Mouse (Mus musculus) hindbrain, embryonic 16.5 days (tissue): ENCODE results near the gene Uvrag. TPM values are rescaled to one million over a fixed set of nuclear protein-coding genes. Genes with fewer than 3 reads are reported as not detected.

Source experiments
- ATAC-seq: fragments of 200-750 bp; cut with Nextera tagmentation; 2 replicates; pipeline ENCODE4 v1.8.0; 2017; ENCODE audit warnings: moderate TSS enrichment, moderate library complexity
- H3K27ac ChIP-seq: fragments of 300-500 bp; sonication (generic); 2 replicates; pipeline ENCODE4 v1.5.1; 2014; ENCODE audit warnings: low read depth, mild to moderate bottlenecking, control low read depth, low read length, moderate library complexity
- H3K27me3 ChIP-seq: fragments of 300-500 bp; sonication (generic); replicated peaks from 2 replicates; pipeline ENCODE4 v1.6.1; 2014; ENCODE audit warnings: low read length; ENCODE audit not compliant: control insufficient read depth, insufficient read depth
- H3K36me3 ChIP-seq: fragments of 300-500 bp; sonication (generic); 2 replicates; pipeline ENCODE4 v1.6.1; 2014; ENCODE audit warnings: mild to moderate bottlenecking, low read length, moderate library complexity, mixed read lengths; ENCODE audit not compliant: control insufficient read depth, insufficient read depth
- H3K4me1 ChIP-seq: fragments of 300-500 bp; sonication (generic); 2 replicates; pipeline ENCODE4 v1.6.1; 2014; ENCODE audit warnings: low read depth, low read length; ENCODE audit not compliant: control insufficient read depth, insufficient read depth
- H3K4me2 ChIP-seq: fragments of 300-500 bp; sonication (generic); 2 replicates; pipeline ENCODE4 v1.6.1; 2014; ENCODE audit warnings: mild to moderate bottlenecking, low read length, control low read depth, moderate library complexity
- H3K4me3 ChIP-seq: fragments of 300-500 bp; sonication (generic); 2 replicates; pipeline ENCODE4 v1.5.1; 2014; ENCODE audit warnings: mild to moderate bottlenecking, low read length, control low read depth, moderate library complexity
- H3K9ac ChIP-seq: fragments of 300-500 bp; sonication (generic); 2 replicates; pipeline ENCODE4 v1.6.1; 2014; ENCODE audit warnings: low read depth, mild to moderate bottlenecking, control low read depth, low read length, moderate library complexity
- H3K9me3 ChIP-seq: fragments of 300-500 bp; sonication (generic); 2 replicates; pipeline ENCODE4 v1.6.1; 2014; ENCODE audit warnings: mild to moderate bottlenecking, low read length, moderate library complexity; ENCODE audit not compliant: control insufficient read depth
- WGBS: fragments of 180-500 bp; shearing (Covaris S2); extraction: QIAGEN DNeasy Blood & Tissue Kit; methylation state at CpG from one replicate; pipeline ENCODE4 v1.1.7; 2014; 5-methylcytosine and 5-hydroxymethylcytosine counted together
- polyA plus RNA-seq: library from polyadenylated mRNA; unstranded; fragments of >200 nt; fragmentation: Nextera tagmentation; extraction: Ambion mirVana; gene quantifications from 2 replicates; pipeline ENCODE4 v1.2.1, GENCODE M21; 2015

The Uvrag gene
- polyA plus RNA-seq, 1 experiment from 2014 or later = 14.4 TPM

DNA sequence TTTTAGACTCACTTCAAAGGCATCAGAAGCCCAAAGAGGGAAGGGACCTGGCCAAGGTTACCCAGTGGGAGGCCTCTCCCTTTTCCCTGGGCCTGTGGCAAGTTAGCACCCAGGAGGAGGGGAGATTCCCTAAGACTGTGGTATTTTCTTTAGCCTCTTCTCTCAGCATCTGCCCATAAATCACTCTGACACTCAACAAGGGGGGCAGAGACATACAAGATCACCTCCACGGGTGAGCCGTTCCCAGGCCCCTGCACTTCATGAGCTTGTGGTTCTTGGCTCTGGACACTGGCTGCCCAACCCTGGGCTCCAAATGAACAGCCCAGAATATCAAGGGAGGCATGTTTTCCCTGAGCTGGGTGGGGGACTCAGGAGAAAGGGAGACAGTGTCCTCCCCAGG, 279.9 kb downstream of the Uvrag start:
- ATAC-seq = no peak
- H3K4me1 ChIP-seq = peaks cover 2% of the 10 kb centered on the region; the same call in 1 of the 2 replicates
- WGBS = 23% methylated on average over 2 of the region's 2 CpGs
- H3K27ac ChIP-seq = no peak overlapping the region
- no peaks in the 10 kb centered on the region for H3K36me3 ChIP-seq
- H3K9me3 ChIP-seq = no peaks in the 10 kb centered on the region
- no peak overlapping the region for H3K9ac ChIP-seq
- no peak overlapping the region for H3K4me2 ChIP-seq
- H3K4me3 ChIP-seq = no peak overlapping the region
- H3K27me3 ChIP-seq = no peaks in the 10 kb centered on the region

DNA sequence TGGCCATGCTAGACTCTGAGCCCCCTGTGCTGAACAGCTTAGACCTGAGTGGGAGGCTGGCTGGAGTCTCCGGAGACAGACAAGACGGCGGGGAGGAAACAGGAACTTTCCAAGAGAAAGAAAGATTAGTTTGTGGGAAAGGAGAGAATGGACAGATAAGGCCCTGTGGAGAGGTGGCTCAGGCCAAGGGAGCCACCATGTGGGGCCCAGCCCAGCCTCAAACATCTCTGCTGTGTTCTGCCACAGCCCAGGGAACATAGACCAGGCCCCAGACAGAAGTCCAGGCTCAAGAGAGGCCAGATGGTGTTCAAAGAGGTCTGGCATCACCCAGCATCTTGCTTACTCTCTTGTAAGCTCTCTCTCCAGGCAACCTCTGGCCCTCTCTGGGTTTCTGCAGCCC, 283.8 kb downstream of the Uvrag start:
- Histone ChIP-seq H3K4me1 (no peaks in the 10 kb centered on the region; the same call in 1 of the 2 replicates), H3K9ac (no peak overlapping the region), H3K9me3 (no peaks in the 10 kb centered on the region), H3K36me3 (no peaks in the 10 kb centered on the region), H3K4me2 (no peak overlapping the region), H3K27ac (no peak overlapping the region), H3K27me3 (no peaks in the 10 kb centered on the region), H3K4me3 (no peak overlapping the region)
- WGBS = 68% methylated on average over 3 of the region's 3 CpGs
- ATAC-seq = peak; percentile 41; the same call in 1 of the 2 replicates

- Histone ChIP-seq H3K27me3 (no peaks in the 10 kb centered on the region), H3K4me2 (no peak overlapping the region), H3K9ac (no peak overlapping the region), H3K4me3 (no peak overlapping the region), H3K27ac (no peak overlapping the region), H3K9me3 (no peaks in the 10 kb centered on the region), H3K4me1 (peaks cover 2% of the 10 kb centered on the region), H3K36me3 (no peaks in the 10 kb centered on the region)
- WGBS = 19% methylated on average over 3 of the region's 3 CpGs
- no peak for ATAC-seq
Observed at GRCm38 (mm10) chr7:98856128-98856527, 284.8 kb downstream of the Uvrag start.

- H3K27me3 ChIP-seq = no peaks in the 10 kb centered on the region
- no peak for ATAC-seq
- WGBS = 68% methylated on average over 2 of the region's 2 CpGs
Observed at GRCm38 (mm10) chr7:98855388-98855787, 285.6 kb downstream of the Uvrag start.

GRCm38 (mm10) chr7:98853806-98854205, 287.1 kb downstream of the Uvrag start:
- H3K27ac ChIP-seq = no peak overlapping the region
- no peak overlapping the region for H3K9ac ChIP-seq
- no peaks in the 10 kb centered on the region; the same call in 1 of the 2 replicates for H3K27me3 ChIP-seq
- WGBS = 92% methylated on average over 6 of the region's 6 CpGs
- H3K4me3 ChIP-seq = no peak overlapping the region
- H3K36me3 ChIP-seq = no peaks in the 10 kb centered on the region
- no peak for ATAC-seq
- H3K9me3 ChIP-seq = no peaks in the 10 kb centered on the region
- H3K4me2 ChIP-seq = no peak overlapping the region
- H3K4me1 ChIP-seq = peaks cover 4% of the 10 kb centered on the region

More at GRCm38 (mm10) chr7:98855388-98855787, 285.6 kb downstream of the Uvrag start:
- Histone ChIP-seq H3K4me1 (peaks cover 4% of the 10 kb centered on the region), H3K4me2 (no peak overlapping the region), H3K9ac (no peak overlapping the region), H3K27ac (no peak overlapping the region), H3K4me3 (no peak overlapping the region), H3K36me3 (no peaks in the 10 kb centered on the region), H3K9me3 (no peaks in the 10 kb centered on the region)

DNA sequence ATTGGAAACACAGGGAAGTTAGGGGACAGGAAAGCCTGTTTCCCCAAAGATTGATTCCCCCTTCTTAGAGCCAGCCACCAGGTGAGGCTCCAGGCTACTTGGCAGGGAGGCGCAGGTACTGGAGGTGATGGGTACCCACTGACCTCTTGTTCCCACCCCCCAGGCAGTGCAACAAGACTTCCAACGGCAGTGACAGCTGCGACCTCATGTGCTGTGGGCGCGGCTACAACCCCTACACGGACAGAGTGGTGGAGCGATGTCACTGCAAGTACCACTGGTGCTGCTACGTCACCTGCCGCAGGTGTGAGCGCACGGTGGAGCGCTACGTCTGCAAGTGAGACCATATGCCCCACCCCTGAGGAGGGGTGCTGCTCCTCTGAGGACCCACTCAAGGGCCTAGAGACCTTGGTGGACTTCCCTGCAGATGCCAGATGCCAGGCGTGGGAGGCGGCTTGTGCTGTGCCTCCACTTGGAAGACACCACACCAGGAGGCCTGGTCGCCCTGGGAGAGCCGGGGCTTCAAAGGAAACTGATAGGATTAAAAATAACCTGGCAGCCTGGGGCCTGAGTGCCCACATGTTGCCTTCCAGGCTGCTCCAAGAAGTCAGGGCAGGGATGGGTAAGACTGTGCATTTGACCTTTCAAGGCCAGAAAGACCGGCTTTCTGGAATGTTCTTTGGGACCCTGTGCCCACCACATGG, 287.8 kb downstream of the Uvrag start:
- WGBS = 79% methylated on average over 18 of the region's 18 CpGs
- no peak for ATAC-seq
- Histone ChIP-seq H3K4me2 (no peak overlapping the region), H3K27me3 (no peaks in the 10 kb centered on the region; the same call in 1 of the 2 replicates), H3K4me1 (peaks cover 4% of the 10 kb centered on the region), H3K9ac (no peak overlapping the region), H3K27ac (no peak overlapping the region), H3K9me3 (no peaks in the 10 kb centered on the region), H3K36me3 (no peaks in the 10 kb centered on the region), H3K4me3 (no peak overlapping the region)

DNA sequence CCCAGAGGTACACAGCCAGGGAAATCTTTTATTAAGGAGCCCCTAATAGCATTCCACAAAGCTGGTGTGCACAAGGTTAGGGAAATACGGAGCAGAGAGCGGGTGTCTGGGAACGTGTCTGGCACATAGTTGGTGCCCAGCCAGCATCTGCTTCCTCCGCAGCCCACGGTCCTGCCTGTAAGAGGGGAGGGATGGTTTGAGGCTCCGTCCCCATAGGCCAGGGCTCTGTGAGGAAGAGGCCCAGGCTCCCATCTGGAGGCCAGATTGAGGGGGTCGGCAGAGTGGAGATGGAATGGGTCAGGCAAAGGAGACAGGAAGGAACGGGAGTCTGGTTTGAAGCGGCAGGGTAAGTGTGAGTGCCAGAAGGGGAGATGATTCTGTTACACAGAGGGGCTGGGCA, 289.7 kb downstream of the Uvrag start:
- H3K9ac ChIP-seq = no peak overlapping the region
- no peak overlapping the region for H3K4me2 ChIP-seq
- H3K27ac ChIP-seq = no peak overlapping the region
- no peaks in the 10 kb centered on the region for H3K9me3 ChIP-seq
- 48% methylated on average over 9 of the region's 9 CpGs for WGBS
- no peak for ATAC-seq
- H3K4me3 ChIP-seq = no peak overlapping the region
- H3K36me3 ChIP-seq = no peaks in the 10 kb centered on the region
- H3K4me1 ChIP-seq = peaks cover 4% of the 10 kb centered on the region
- H3K27me3 ChIP-seq = peaks cover 2% of the 10 kb centered on the region

DNA sequence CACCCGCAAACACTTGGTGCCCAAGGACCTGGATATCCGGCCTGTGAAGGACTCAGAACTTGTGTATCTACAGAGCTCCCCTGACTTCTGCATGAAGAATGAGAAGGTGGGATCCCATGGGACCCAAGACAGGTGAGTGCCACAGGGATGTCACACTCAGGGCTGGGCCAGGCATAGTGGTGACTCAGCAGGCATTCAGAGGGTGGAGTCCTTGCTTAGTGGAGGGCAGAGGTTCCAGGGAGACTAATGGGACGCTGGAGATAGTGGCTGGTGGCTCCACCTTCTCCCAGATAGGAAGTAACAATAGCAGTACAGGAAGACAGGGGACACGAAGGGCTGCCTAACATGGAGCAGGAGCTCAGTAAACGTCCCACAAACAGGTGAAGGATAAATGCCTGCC, 290.6 kb downstream of the Uvrag start:
- H3K27me3 ChIP-seq = peaks cover 2% of the 10 kb centered on the region
- no peak for ATAC-seq
- H3K9ac ChIP-seq = no peak overlapping the region
- WGBS = 91% methylated on average over 5 of the region's 5 CpGs
- H3K4me2 ChIP-seq = no peak overlapping the region
- no peak overlapping the region for H3K4me3 ChIP-seq
- no peaks in the 10 kb centered on the region for H3K36me3 ChIP-seq
- H3K27ac ChIP-seq = no peak overlapping the region
- H3K9me3 ChIP-seq = no peaks in the 10 kb centered on the region
- H3K4me1 ChIP-seq = peaks cover 4% of the 10 kb centered on the region

DNA sequence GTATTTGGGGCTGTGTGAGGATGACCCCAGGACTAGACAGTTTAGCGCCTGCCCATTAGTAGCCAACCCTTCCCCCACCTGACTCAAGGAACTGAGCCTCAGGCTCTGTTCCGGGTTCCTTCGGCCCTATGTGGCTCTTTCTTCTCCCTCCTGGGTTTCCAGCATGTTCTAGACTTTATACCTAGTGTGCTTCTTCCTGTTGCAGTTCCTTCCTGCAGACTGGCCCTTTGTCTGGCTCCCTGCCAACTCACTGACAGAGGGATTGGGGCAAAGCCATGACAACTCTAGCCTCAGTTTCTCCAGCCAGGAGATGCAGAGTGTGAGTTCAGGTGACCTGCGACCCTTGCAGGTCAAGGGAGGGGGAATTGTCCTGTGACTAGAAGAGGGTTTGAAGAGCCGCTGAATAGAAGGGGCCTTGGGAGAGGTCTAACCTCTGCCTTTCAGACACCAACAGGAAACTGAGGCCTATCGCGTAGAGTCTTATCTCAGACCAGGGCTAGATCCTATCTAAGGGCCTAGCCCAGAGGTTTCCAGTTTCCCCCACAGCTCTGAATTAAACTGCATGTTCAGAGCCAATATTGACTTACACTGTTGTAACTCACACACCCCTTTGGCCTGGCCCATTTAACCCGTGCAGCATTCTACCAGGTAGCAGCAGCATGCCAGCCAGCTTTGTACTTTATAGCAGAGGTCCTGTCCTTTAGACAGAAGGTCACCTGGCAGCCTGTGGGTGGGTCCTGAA, 291.9 kb downstream of the Uvrag start:
- no peak overlapping the region for H3K27ac ChIP-seq
- no peaks in the 10 kb centered on the region for H3K36me3 ChIP-seq
- H3K9me3 ChIP-seq = no peaks in the 10 kb centered on the region
- 88% methylated on average over 8 of the region's 8 CpGs for WGBS
- H3K4me2 ChIP-seq = no peak overlapping the region
- peaks cover 2% of the 10 kb centered on the region for H3K27me3 ChIP-seq
- no peak overlapping the region for H3K4me3 ChIP-seq
- H3K9ac ChIP-seq = no peak overlapping the region
- no peak for ATAC-seq
- H3K4me1 ChIP-seq = peaks cover 4% of the 10 kb centered on the region
